Mouse (Mus musculus): ENCODE data around the gene Arhgef9.
A peak's percentile ranks its signal among the peaks of the same experiment; 100 is the strongest.

Arhgef9 gene

GRCm38 (mm10) chrX:95196104-95196919, at the start of gene Arhgef9:
Gene Arhgef9 (minus strand): TSS chrX:95196856.
- DNase-seq (ENCODE audit: low spot score in 2 of 2): peak in 1 of 2 experiments; percentile 13

- no peak for DNase-seq (ENCODE audit: low spot score in 2 of 2)
Observed at GRCm38 (mm10) chrX:95238896-95239295, 42.2 kb upstream of the Arhgef9 start.

GRCm38 (mm10) chrX:95195363-95196103, 1.1 kb downstream of the Arhgef9 start:
- DNase-seq (ENCODE audit: low spot score in 2 of 2): no peak

GRCm38 (mm10) chrX:95175978-95176377, 20.7 kb downstream of the Arhgef9 start:
- DNase-seq (ENCODE audit: low spot score in 2 of 2): peak in 1 of 2 experiments; percentile 24

GRCm38 (mm10) chrX:95166317-95166716, 30.3 kb downstream of the Arhgef9 start:
- peak; percentile 4 to 65 for DNase-seq (ENCODE audit: low spot score in 2 of 2)

- DNase-seq (ENCODE audit: low spot score in 2 of 2): peak; percentile 4 to 10
Observed at GRCm38 (mm10) chrX:95165671-95166127, 31.0 kb downstream of the Arhgef9 start.

- DNase-seq (ENCODE audit: low spot score in 2 of 2): peak in 1 of 2 experiments; percentile 7
Observed at GRCm38 (mm10) chrX:95164140-95164539, 32.5 kb downstream of the Arhgef9 start.

- no peak for DNase-seq (ENCODE audit: low spot score in 2 of 2)
Observed at GRCm38 (mm10) chrX:95163452-95163851, 33.2 kb downstream of the Arhgef9 start.

- no peak for DNase-seq (ENCODE audit: low spot score in 2 of 2)
Observed at GRCm38 (mm10) chrX:95156833-95157386, 39.7 kb downstream of the Arhgef9 start.

GRCm38 (mm10) chrX:95138636-95139035, 58.0 kb downstream of the Arhgef9 start:
- no peak for DNase-seq (ENCODE audit: low spot score in 2 of 2)

GRCm38 (mm10) chrX:95133502-95133901, 63.2 kb downstream of the Arhgef9 start:
- DNase-seq (ENCODE audit: low spot score in 2 of 2): no peak

- DNase-seq (ENCODE audit: low spot score in 2 of 2): no peak
Observed at GRCm38 (mm10) chrX:95132996-95133395, 63.7 kb downstream of the Arhgef9 start.

GRCm38 (mm10) chrX:95131783-95132182, 64.9 kb downstream of the Arhgef9 start:
- DNase-seq (ENCODE audit: low spot score in 2 of 2): no peak

GRCm38 (mm10) chrX:95123462-95123861, 73.2 kb downstream of the Arhgef9 start:
- DNase-seq (ENCODE audit: low spot score in 2 of 2): no peak

GRCm38 (mm10) chrX:95104361-95104760, 92.3 kb downstream of the Arhgef9 start:
- no peak for DNase-seq (ENCODE audit: low spot score in 2 of 2)

GRCm38 (mm10) chrX:95087674-95088073, 109.0 kb downstream of the Arhgef9 start:
- DNase-seq (ENCODE audit: low spot score in 2 of 2): no peak

GRCm38 (mm10) chrX:95077013-95077699, 119.5 kb downstream of the Arhgef9 start:
- DNase-seq (ENCODE audit: low spot score in 2 of 2): no peak

GRCm38 (mm10) chrX:95027907-95028306, 168.7 kb downstream of the Arhgef9 start:
- no peak for DNase-seq (ENCODE audit: low spot score in 2 of 2)

GRCm38 (mm10) chrX:95026361-95026892, 170.2 kb downstream of the Arhgef9 start, which contains the start of gene Spin4:
Gene Spin4 (minus strand): TSS chrX:95026682.
- DNase-seq (ENCODE audit: low spot score in 2 of 2): peak in 1 of 2 experiments; percentile 24

- DNase-seq (ENCODE audit: low spot score in 2 of 2): no peak
Observed at GRCm38 (mm10) chrX:95025779-95026360, 170.8 kb downstream of the Arhgef9 start.

GRCm38 (mm10) chrX:95012033-95012432, 184.6 kb downstream of the Arhgef9 start:
- DNase-seq (ENCODE audit: low spot score in 2 of 2): no peak

Measured in spleen, postnatal 10 days (tissue).